Mouse (Mus musculus) urinary bladder, postnatal 36 days (tissue): ENCODE measurements around the gene Lhfpl3.

Experiments used
- DNase-seq, 2 experiments: peaks; one replicate each; pipeline ENCODE4 v3.0.0; 2022; ENCODE audit warnings: low spot score in 2 of 2, mixed read lengths in 1 of 2

Gene Lhfpl3

DNA sequence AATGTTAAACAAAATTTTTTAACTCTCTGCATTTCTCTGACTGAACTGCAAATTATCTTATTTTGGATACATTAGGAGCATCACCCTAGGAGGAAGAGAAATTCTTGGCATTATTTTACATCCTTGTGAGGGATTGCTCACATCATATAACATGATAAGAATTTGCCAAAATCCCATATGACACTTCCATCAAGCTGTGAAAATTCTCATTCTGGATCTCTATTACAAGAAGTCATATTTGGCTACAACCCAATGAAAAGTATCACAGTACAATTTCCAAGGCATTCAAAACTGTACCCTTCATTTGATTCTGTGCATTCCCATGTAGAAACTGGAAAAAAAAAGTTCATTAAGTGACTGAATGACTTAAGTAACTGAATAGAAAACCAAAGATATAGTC is 180.3 kb downstream of the Lhfpl3 start:
- no peak for DNase-seq

DNA sequence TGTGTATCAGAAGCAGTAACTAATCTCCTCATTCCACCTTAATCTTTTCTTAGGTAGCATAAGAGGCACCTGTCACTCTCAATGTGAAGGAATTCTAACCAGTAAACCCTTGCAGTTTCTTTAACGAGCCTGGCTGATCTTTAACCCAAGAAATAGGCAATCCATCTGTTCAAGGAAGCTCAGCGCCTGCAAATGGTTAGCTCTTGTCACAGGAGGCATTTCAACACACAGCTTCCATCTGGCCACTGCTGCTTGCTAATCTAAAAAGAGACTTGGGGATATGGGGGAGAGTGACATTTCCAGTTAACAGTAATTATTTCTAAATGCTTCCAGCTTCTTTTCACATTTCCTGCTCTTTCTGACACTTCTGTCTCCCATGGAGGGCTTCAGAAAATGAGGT is 182.9 kb downstream of the Lhfpl3 start:
- DNase-seq, result no peak

DNA sequence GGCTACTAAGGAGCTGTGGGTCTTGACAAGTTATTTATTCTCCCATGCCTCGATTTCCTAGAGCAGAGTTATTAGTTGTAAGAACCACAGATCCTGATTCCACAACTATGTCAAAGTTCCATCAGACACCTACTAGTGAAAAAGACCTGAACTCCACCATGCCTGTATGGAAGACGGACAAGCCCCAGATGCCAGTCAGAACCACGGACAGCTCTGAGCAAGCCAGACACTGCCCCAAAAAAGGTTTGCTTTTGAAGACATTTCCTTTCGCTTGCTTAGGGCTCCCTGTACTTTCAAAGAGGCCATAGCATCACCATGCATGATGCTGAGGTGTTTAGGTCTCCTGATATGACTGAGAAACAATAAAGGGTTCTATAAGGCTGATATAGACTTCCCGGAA is 197.4 kb downstream of the Lhfpl3 start:
- DNase-seq, result no peak

GRCm38 (mm10) chr5:22963300-22963699 is 217.4 kb downstream of the Lhfpl3 start:
- DNase-seq, result no peak

- DNase-seq, result no peak
These were observed 240.9 kb downstream of the Lhfpl3 start for GRCm38 (mm10) chr5:22986771-22987170.

DNA sequence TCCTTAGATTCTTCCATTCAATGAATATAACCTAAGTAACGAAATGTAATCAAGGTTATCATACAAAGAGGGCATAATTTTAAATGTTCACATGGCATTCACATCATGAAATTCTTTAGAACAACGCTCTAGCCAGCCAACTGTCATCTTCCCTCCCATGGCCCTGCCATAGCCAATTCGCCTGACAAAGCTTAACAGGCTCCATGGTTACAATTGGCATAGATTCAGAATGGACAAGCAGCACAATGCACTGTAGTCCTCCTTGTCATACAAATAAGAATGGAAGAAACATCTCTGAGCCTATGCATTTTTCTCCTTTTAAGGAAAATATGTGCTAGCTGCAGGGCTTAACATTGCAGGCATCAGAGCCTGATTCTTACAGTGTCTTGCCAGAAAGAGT is 254.0 kb downstream of the Lhfpl3 start:
- DNase-seq, result no peak

DNA sequence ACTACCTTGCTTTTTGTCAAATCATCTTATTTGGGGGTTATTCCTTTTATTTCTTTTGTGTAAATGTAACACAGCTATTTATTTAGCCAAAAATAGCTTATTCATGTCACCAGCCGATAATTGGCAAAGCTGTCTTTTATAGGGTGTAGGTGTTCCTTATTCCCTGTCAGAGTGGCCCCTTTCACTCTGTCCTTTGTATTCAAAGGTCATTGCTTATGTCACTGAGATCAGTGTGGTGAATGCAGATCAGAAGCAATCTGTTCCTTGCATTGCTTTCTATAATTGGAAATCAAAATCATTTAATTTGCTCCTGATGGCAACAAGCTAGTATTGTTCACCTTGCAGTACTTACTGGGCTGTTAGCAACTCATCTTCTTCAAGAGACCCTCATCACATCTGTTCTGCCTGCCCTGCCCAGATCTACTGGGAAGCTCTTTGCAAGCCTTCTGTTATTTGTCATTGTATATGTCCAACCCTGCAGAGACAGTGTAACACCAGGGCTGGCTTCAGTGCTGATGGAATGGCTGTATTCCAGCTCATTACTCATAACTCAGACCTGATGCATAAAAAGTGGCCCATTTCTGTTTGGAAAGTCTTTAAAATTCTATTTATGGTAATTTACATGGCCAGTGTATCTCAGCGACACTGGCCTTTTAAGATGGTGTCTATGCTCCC is 257.4 kb downstream of the Lhfpl3 start:
- DNase-seq, result no peak

- DNase-seq, result no peak
These were observed 260.3 kb downstream of the Lhfpl3 start for GRCm38 (mm10) chr5:23006207-23006606.

GRCm38 (mm10) chr5:23010460-23010859 is 264.6 kb downstream of the Lhfpl3 start:
- no peak for DNase-seq

GRCm38 (mm10) chr5:23013997-23014396 is 268.1 kb downstream of the Lhfpl3 start:
- no peak for DNase-seq

DNA sequence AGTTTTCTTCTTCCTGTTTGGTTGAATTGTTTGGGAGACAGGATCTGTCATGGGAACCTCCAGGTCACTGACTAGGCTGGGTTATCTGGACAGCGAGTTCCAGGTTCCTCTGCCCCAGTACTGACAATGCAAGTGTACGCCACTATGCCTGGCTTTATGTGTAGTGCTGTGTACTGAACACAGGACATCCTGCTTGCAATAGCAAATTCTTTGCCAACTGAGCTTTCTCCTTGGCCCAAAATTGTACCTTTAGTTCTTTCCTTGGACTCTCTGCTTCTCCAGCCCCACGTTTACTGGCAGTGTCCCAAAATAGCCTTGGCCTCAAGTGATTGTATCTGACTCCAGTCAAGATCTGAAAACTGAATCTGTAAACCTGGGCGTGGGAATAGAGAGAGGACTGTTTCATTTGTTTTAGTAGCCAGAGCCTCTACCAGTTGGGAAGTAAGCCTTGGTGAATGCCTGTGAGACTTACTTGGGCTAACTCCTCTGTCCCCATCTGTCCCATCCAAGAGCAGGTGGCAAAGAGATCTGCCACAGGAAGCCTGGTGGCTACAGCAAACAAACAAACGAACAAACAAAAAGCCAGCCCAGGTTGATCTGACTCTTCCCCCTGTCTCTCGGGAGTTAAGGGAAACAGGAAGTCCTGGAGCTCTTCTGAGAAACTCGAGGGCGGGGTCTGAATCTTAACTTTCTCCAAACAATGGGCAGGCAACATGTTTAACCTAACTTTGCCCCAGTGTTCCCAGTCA is 269.9 kb downstream of the Lhfpl3 start:
- DNase-seq, result no peak

DNA sequence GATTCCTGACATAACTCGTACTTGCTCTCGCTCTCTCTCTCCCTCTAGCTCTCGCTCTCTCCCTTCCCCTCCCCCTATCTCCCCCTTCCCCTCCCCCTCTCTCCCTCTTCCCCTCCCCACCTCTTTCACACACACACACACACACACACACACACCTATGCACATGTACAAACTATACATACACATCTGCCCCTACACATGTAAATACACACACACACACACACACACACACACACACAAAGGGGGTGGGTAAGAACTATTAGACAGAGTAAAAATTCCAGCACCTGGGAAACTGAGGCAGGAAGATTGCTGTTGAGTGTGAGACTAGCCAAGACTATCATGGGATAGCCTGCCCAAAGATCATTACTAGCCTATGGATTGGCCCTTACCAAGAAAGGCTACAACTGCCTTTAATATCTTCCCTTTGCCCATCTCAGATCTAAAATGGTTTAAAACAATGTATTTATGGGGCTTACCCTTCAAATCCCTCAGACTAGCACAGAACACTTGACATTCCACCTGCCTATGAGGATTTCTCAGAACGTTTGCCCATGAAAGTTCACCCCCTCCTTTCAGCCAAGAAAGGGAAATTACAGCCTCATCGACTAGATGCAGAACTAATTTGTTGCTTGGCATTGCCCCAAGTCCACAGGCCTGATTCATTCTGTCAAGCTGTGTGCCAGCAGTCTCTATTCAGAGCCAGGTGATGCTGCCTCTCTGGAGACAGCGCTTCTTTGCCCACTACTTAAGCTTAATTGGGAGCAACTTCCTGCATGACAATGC is 289.3 kb downstream of the Lhfpl3 start:
- no peak for DNase-seq

GRCm38 (mm10) chr5:23035727-23036029 is 289.8 kb downstream of the Lhfpl3 start:
- DNase-seq, result no peak

DNA sequence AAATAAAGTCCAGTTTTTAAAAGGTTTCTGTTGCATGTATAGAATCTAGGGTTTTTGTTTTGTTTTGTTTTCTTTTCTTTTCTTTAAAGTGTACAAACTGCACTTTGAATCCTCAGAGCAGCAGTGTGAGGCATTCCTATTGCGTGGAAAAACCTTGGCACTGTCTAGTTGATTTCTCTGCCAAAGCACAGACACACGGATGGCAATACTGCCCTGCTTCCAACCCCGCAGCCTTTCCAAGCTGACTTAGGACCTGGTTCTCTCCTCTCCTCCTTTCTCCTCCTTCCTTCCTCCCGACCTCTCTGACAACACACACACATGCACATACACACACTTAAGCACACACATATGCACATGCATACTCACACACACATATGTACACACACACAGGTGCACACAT is 294.6 kb downstream of the Lhfpl3 start:
- DNase-seq, result no peak

DNA sequence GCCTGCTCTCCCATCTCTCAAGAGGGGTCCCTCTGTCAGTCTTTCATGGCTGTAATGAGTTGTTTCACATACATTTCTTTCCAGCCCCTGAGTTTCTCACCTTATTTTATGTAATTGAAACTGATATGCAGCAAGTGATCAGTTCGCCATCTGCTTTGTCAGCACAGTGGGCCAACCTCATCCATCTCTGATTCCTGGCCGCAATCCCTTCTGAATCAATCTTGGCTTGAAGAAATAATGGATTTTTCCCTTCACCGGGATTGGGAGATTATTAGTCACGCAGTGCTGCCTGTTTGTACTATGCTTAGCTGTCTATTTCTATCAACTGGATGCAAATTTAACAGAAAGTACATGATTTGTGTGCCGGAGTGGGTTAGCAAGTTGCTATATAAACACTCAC is 297.0 kb downstream of the Lhfpl3 start:
- no peak for DNase-seq

DNA sequence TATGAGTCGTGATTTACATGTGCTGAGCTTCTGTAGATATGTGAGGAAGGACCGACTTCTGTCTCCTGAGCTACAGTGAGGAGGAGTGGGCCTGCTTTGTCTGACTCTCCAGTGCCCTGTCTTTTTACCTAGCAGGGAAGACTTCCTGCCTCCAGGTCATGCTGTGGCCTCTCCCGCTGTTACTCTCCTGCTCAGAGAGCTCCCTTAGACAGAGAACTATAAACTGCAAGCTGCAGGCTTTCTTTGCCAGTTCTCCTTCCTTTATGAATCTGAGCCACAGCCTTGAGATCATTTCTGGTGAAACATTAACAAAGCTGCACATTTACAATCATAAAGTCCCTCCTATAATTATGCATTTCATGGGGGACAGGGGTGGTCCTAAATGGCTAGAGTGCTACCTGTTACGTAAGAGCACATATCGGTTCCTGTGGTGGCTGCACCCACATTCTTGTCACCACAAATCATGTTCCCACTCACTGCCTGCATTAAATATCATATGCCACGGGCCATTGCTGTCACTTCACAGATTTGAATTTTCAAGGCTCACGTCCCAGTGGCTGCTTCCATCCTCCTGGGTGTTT is 303.3 kb downstream of the Lhfpl3 start:
- no peak for DNase-seq

DNA sequence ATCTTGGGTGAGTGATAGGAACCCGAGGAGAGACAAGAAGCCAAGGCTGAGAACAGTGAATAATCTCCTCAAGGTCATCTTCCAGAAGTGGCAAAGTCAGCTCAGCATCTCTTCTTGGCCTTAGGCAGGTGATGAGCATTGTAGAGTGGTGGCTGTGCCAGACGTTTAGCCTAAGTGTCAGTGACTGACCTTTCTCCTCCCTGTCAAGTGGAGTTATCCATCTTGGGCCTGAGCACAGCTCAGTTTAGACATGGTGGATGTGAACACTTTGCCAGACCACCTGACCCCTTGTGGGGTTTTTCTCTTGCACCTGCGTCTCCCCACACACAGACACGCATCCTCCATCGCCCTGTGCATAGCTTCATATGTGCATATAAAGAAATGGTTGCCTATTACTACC is 305.6 kb downstream of the Lhfpl3 start:
- DNase-seq, result no peak

DNA sequence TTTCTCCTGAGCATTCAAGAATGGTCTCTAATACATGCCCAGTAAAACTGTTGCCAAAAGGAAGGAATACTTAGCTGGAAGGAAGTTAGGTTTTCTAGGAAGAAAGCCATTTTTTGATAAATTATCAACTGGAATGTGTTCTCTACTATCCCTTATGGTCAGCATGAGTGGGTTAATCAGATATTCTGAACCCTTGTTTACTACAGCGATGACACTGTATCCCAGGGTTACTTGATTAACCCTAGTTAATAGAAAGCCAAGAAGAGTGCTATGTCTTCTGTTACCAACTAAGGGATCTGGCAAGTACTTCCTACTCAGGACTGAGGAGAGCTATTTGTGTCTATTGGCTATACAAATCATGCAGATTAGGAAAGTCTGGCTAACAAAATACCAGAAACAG is 349.0 kb downstream of the Lhfpl3 start:
- DNase-seq, result no peak

DNA sequence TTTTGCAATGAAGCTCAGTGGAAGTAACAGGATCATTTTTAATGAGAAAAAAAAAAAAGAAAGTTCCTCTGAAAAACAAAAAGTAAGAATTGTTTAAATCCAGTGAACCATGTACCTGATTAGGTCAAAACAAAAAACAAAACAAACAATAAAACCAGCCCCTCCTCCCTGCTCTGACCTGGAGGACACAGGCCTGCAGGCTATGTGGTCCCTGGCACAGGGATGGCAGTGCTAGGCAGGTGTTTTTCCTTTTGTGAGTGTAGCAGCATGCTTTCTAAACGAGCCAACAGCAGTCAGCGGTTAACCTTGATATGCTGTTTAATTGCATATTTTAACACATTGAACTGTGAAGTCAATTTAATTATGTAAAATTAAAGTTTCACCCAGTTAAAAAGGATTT is 360.7 kb downstream of the Lhfpl3 start:
- no peak for DNase-seq

DNA sequence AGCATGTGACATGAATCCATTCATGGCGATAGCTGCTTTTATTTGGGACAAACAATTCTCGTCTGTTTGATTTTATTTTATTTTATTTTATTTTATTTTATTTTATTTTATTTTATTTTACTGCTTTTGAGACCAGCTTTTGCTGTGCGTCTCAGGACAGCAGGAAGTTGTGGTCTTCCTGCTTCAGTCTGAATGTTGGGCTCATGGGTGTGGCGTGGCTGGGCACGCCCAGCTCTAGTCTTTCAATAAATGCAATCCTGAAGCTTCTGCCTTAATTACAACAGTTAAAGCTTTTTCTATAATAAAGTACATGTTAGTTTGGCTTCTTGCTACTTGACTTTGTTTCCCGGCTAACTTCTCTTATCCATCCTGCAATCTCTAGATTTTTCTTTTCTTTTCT is 365.4 kb downstream of the Lhfpl3 start:
- DNase-seq, result no peak

DNA sequence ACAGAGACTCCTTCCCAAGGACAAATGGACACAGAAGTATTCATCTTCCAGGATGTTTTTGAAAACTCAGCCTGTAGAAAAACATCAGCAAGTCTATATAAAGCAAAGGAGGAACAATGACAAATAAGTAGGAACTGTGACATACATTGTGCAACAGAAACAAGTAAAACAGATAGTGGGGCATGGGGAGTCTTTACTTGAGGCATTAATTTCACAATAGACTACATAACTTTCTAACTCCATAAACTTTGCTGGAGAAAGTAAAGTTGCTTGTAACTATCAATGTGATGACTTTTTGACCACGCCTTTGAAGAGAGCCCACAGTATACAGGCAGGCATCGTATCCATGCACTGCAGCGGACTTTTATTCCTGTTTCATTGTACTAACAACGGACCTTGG is 368.4 kb downstream of the Lhfpl3 start:
- no peak for DNase-seq

GRCm38 (mm10) chr5:23126851-23127250 is 381.0 kb downstream of the Lhfpl3 start:
- DNase-seq, result no peak
